Mouse (Mus musculus) heart, embryonic 12.5 days (tissue): ENCODE results near the gene Fam98c. TPM values are rescaled to one million over a fixed set of nuclear protein-coding genes. Genes with fewer than 3 reads are reported as not detected.

Experiments
- ATAC-seq: fragments of 200-750 bp; cut with Nextera tagmentation; 2 replicates; pipeline ENCODE4 v1.8.0; 2017; ENCODE audit warnings: moderate TSS enrichment, moderate library complexity; ENCODE audit not compliant: insufficient number of reproducible peaks, low FRiP score
- H3K27ac ChIP-seq: fragments of 300-500 bp; sonication (generic); 2 replicates; pipeline ENCODE4 v1.5.1; 2016; ENCODE audit warnings: mild to moderate bottlenecking, moderate library complexity; ENCODE audit not compliant: poor library complexity, severe bottlenecking
- H3K27me3 ChIP-seq: fragments of 300-500 bp; sonication (generic); replicated peaks from 2 replicates; pipeline ENCODE4 v1.6.1; 2016; ENCODE audit warnings: mild to moderate bottlenecking, moderate library complexity
- H3K36me3 ChIP-seq: fragments of 300-500 bp; sonication (generic); 2 replicates; pipeline ENCODE4 v1.6.1; 2016; ENCODE audit warnings: mild to moderate bottlenecking, moderate library complexity
- H3K4me1 ChIP-seq: fragments of 300-500 bp; sonication (generic); replicated peaks from 2 replicates; pipeline ENCODE4 v1.6.1; 2016; ENCODE audit warnings: mild to moderate bottlenecking
- H3K4me2 ChIP-seq: fragments of 300-500 bp; sonication (generic); 2 replicates; pipeline ENCODE4 v1.6.1; 2016; ENCODE audit warnings: mild to moderate bottlenecking, moderate library complexity
- H3K4me3 ChIP-seq: fragments of 300-500 bp; sonication (generic); 2 replicates; pipeline ENCODE4 v1.5.1; 2016; ENCODE audit warnings: mild to moderate bottlenecking
- H3K9ac ChIP-seq: fragments of 300-500 bp; sonication (generic); 2 replicates; pipeline ENCODE4 v1.6.1; 2016; ENCODE audit warnings: mild to moderate bottlenecking, moderate library complexity
- H3K9me3 ChIP-seq: fragments of 300-500 bp; sonication (generic); replicated peaks from 2 replicates; pipeline ENCODE4 v1.6.1; 2016; ENCODE audit warnings: mild to moderate bottlenecking, moderate library complexity
- WGBS: fragments of 180-500 bp; shearing (Covaris S2); methylation state at CpG from one replicate; pipeline ENCODE4 v1.1.7; 2016; 5-methylcytosine and 5-hydroxymethylcytosine counted together
- polyA plus RNA-seq: library from polyadenylated mRNA; unstranded; fragments of >200 nt; fragmentation: Nextera tagmentation; extraction: Ambion mirVana; gene quantifications from 2 replicates; pipeline ENCODE4 v1.2.1, GENCODE M21; 2016

The Fam98c gene
- polyA plus RNA-seq, 1 experiment from 2014 or later, result 13.5 TPM

DNA sequence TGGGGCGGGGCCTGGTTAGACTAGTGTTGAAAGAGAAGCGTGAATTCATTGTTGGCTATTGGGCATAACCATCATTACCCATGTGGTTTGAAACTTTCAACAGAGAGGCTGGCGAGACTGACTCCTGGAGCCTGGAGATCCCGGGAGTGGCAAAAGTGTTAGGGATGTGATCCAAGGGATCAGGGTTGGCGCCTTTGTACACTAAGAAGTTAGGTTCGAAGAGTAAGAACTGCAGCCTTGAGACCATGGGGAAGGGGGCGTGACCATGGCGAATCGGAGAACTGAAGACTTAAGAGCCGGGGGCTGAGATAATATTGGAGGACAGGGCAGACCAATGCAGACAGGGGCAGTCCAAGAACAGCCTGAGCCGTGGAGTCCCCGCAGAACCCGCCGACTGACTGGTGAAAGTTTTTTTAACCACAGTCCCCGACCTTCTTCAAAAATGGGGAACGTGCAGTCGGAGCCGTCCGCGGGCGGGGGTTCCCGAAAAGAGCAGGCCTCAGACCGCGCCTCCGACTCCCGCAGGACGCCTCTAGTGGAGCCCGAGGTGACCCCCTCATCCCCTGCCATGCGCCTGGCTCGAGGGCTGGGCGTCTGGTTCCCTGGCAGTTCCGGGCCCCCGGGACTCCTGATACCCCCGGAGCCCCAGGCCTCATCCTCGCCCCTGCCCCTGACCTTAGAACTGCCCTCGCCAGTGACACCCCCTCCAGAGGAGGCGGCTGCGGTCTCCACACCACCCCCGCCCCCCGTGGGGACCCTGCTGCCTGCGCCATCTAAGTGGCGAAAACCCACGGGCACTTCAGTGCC lies 14.9 kb upstream of the Fam98c start:
- Histone ChIP-seq H3K4me2 (peak overlapping the region; percentile 89), H3K4me1 (peaks cover 38% of the 10 kb centered on the region), H3K27ac (no peak overlapping the region), H3K9ac (peak overlapping the region; percentile 69), H3K36me3 (peaks cover 29% of the 10 kb centered on the region), H3K9me3 (no peaks in the 10 kb centered on the region), H3K27me3 (peaks cover 56% of the 10 kb centered on the region), H3K4me3 (peak overlapping the region; percentile 67)
- ATAC-seq, result no peak
- 2% methylated on average over 43 of the region's 43 CpGs for WGBS

DNA sequence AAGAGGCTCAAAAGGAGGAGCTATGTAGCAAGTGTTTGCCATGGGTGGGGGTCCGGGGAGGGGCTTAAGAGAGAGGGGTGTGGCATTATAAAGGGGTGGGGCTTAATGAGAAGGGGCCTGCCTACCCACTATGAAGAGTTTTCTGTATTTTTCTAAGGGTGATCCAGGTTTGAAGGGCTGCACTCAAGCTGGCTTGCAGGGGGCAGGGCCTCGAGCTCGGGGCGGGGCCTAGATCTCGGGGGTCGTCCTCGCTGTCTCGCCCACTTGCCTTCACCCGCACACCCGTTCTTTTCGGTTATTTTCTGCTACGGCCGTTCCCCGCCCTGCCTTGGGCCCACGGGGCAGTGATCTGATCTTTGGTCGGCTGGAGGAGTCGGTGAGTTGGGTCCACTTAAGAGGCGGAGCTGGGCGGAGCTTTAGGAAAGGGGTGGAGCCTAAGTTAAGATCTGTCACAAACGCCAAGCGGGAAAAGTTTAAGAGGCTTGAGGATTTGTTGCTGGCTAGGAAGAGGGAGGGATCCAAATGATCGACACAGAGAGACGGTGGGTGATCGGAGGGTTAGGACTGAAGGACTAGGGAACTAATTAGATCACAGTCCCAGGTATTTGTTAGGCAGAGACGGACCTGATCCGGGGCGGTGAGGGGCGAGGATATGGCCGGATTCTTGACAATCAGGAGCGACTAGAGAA lies 14.2 kb upstream of the Fam98c start, which contains the start of the genes Ggn and Spred3:
TSS of gene Ggn (plus strand) at position 145 of the 689 bp plus-strand sequence.
TSS of gene Spred3 (minus strand) at position 346 of the 689 bp plus-strand sequence.
- 0% methylated on average over 30 of the region's 30 CpGs for WGBS
- peak; percentile 71 for ATAC-seq
- Histone ChIP-seq H3K27ac (peak within 1 kb of the TSS; percentile 67), H3K9me3 (no peaks in the 10 kb centered on the region), H3K36me3 (peaks cover 21% of the 10 kb centered on the region), H3K4me3 (peak within 1 kb of the TSS; percentile 67), H3K9ac (peak within 1 kb of the TSS; percentile 70), H3K27me3 (peaks cover 56% of the 10 kb centered on the region), H3K4me2 (peak within 1 kb of the TSS; percentile 89), H3K4me1 (peaks cover 38% of the 10 kb centered on the region)

DNA sequence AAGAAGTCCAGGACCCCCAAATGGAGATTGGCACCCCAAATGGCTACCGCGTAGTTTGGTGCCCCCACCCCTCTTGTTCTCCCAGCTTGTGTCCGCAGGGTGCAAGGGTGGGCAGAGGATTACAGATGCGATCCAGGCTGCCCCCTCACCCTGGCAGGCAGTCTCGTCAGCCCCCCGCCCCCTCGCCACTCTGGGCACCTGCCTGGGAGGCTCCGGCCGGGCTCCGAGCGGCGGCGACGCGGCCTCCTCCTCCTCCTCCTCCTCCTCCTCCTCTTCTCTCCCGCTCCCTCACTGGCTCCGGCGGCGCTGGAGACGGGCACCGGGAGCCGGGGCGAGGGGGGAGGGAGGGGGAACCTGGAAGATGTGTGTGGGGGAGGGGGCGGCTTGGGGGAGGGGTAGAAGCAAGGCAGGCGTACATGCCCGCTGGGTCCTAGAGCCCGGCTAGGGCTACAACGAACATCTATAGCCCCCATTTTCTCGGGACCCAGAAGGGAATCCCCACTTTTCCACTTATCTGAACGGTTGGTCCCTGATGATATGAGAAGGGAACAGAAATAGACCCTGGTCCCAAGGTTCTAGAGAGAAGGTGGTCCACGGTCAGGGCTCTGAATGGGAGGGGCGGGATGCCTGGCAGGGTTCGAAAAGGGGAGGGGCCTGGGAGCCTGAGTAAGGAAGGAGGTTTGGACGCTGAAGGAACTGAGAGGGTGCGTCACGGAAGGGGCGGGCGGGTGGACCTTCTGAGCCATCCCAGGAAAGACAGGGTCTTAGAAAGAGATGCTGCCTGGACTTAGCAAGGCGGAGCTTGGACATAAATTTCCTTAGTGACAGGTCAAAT lies 13.4 kb upstream of the Fam98c start:
- peak overlapping the region; percentile 89 for H3K4me2 ChIP-seq
- H3K4me1 ChIP-seq, result peaks cover 38% of the 10 kb centered on the region
- peak overlapping the region; percentile 67 for H3K4me3 ChIP-seq
- ATAC-seq, result peak; percentile 82
- peaks cover 51% of the 10 kb centered on the region for H3K27me3 ChIP-seq
- peak overlapping the region; percentile 67; the same call in 1 of the 2 replicates for H3K27ac ChIP-seq
- H3K36me3 ChIP-seq, result peaks cover 14% of the 10 kb centered on the region
- WGBS, result under 1% methylated on average over 28 of the region's 39 CpGs
- peak overlapping the region; percentile 70 for H3K9ac ChIP-seq
- no peaks in the 10 kb centered on the region for H3K9me3 ChIP-seq

DNA sequence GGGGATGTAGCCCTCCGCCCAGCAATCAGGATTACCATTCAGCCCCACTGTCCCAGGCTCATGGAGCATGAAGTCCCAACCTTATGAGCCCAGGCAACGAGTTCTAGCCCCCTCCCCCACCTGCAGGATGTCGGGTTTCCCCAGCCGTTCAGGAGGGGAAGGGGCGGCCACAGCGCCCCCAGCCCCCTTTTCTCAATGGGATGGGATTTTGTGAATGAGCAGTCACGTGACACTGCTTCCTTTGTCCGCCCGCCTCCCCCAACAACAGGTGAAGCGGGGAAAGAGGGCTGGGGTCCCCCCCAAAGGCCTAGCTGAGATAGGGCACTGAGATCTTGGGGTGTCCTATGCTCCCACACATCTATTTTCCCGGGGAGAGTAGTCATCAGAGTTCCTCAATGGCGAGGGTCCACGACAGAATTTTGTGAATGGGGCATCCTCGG lies 12.8 kb upstream of the Fam98c start:
- H3K9ac ChIP-seq, result peak overlapping the region; percentile 70
- H3K4me3 ChIP-seq, result peak overlapping the region; percentile 67
- H3K4me1 ChIP-seq, result peaks cover 38% of the 10 kb centered on the region
- no peak for ATAC-seq
- H3K27ac ChIP-seq, result no peak overlapping the region
- H3K36me3 ChIP-seq, result peaks cover 7% of the 10 kb centered on the region
- peaks cover 45% of the 10 kb centered on the region for H3K27me3 ChIP-seq
- no peaks in the 10 kb centered on the region for H3K9me3 ChIP-seq
- H3K4me2 ChIP-seq, result peak overlapping the region; percentile 89
- WGBS, result 1% methylated on average over 14 of the region's 14 CpGs

GRCm38 (mm10) chr7:29168121-29168695 lies 12.2 kb upstream of the Fam98c start:
- Histone ChIP-seq H3K4me3 (peak overlapping the region; percentile 67), H3K36me3 (0 out of 2 replicates have a peak, but pooled peaks cover 1% of the 10 kb centered on the region), H3K9ac (no peak overlapping the region; the same call in 1 of the 2 replicates), H3K4me1 (peaks cover 39% of the 10 kb centered on the region), H3K27ac (no peak overlapping the region), H3K9me3 (no peaks in the 10 kb centered on the region), H3K4me2 (peak overlapping the region; percentile 89), H3K27me3 (peaks cover 39% of the 10 kb centered on the region)
- WGBS, result 4% methylated on average over 10 of the region's 10 CpGs
- no peak for ATAC-seq

GRCm38 (mm10) chr7:29167656-29168055 lies 11.6 kb upstream of the Fam98c start:
- 22% methylated on average over 19 of the region's 19 CpGs for WGBS
- 0 out of 2 replicates have a peak overlapping the region, but pooled peaks have one; percentile 6 for H3K4me3 ChIP-seq
- no peak overlapping the region for H3K9ac ChIP-seq
- H3K36me3 ChIP-seq, result no peaks in the 10 kb centered on the region
- no peak for ATAC-seq
- H3K27ac ChIP-seq, result no peak overlapping the region
- H3K4me2 ChIP-seq, result peak overlapping the region; percentile 89; the same call in 1 of the 2 replicates
- peaks cover 44% of the 10 kb centered on the region for H3K4me1 ChIP-seq
- peaks cover 34% of the 10 kb centered on the region for H3K27me3 ChIP-seq
- H3K9me3 ChIP-seq, result no peaks in the 10 kb centered on the region

GRCm38 (mm10) chr7:29162750-29163525 lies 6.9 kb upstream of the Fam98c start:
- H3K4me3 ChIP-seq, result no peak overlapping the region
- peak overlapping the region; percentile 3; the same call in 1 of the 2 replicates for H3K4me2 ChIP-seq
- peaks cover 46% of the 10 kb centered on the region for H3K27me3 ChIP-seq
- H3K9ac ChIP-seq, result no peak overlapping the region
- H3K36me3 ChIP-seq, result peaks cover 10% of the 10 kb centered on the region; the same call in 1 of the 2 replicates
- ATAC-seq, result no peak
- WGBS, result 13% methylated on average over 9 of the region's 9 CpGs
- H3K27ac ChIP-seq, result no peak overlapping the region
- peaks cover 8% of the 10 kb centered on the region for H3K4me1 ChIP-seq
- no peaks in the 10 kb centered on the region for H3K9me3 ChIP-seq

- Histone ChIP-seq H3K36me3 (peaks cover 10% of the 10 kb centered on the region; the same call in 1 of the 2 replicates), H3K4me2 (peak overlapping the region; percentile 3; the same call in 1 of the 2 replicates), H3K9ac (no peak overlapping the region), H3K4me3 (no peak overlapping the region), H3K9me3 (no peaks in the 10 kb centered on the region), H3K4me1 (peaks cover 8% of the 10 kb centered on the region), H3K27ac (no peak overlapping the region), H3K27me3 (peaks cover 46% of the 10 kb centered on the region)
- WGBS, result 71% methylated on average over 5 of the region's 5 CpGs
- ATAC-seq, result no peak
Observed at GRCm38 (mm10) chr7:29162294-29162693, 6.3 kb upstream of the Fam98c start.

GRCm38 (mm10) chr7:29158264-29158663 lies 2.2 kb upstream of the Fam98c start:
- Histone ChIP-seq H3K27ac (no peak overlapping the region), H3K4me2 (no peak overlapping the region), H3K4me1 (peaks cover 11% of the 10 kb centered on the region), H3K36me3 (peaks cover 19% of the 10 kb centered on the region), H3K9me3 (peaks cover 6% of the 10 kb centered on the region; the same call in 1 of the 2 replicates), H3K9ac (no peak overlapping the region), H3K4me3 (no peak overlapping the region), H3K27me3 (peaks cover 50% of the 10 kb centered on the region)
- ATAC-seq, result no peak
- 5% methylated on average over 5 of the region's 5 CpGs for WGBS
